Mouse (Mus musculus) T-helper 17 cell (primary cell): ENCODE data around the gene Otub2.

Experiments used
- in situ Hi-C, 2 experiments: fragments of 300-600 bp; cut with MboI, MseI; formaldehyde crosslinking; loops; 1 replicate in 1 of 2; 2 replicates in 1 of 2; pipeline ENCODE4 v1.15.1; 2025; ENCODE audit warnings: high pct_unique_total_duplicates in 2 of 2

Gene Otub2

DNA sequence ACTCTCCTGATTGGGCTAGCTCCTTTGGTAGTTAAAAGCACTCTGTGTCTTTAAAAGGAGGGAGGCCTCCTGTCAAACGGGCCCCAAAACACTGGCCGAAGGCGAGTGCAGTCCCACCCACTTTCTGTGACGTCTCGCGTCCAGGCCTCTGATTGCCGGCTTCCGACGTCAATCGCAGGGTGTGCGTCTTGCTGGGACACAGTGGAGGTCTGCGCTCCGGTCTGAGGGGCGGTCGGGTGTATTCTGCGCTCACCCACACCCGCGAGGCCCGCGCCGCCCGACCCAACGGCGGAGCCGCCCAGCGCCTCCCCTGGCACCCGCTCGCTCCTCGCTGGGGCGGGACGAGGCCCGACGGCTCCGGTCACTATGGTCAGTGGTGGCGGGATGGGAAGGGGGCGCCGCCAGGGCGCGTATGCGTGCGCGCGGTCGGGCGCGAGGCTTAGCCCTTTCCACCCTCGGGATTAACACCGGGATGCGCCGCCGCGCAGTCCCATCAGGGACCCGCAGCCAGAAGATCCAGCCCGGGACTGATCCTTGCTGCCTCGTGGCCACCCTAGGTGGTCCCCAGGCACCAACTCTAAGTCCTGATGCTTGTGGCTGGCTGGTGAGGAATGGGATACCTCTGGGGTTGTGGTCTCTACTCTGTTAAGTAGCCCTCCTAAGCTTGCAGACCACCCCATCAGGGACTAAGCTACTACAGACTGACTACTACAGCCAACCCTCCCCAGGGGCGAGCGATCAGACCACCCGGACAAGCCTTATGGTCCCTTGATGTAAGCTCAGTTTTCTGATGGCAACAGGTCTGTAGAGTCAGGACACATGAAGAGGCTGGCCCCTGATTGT is at the start of gene Otub2:
Gene Otub2 (plus strand): TSS at position 178 of the 843 bp plus-strand sequence.
- in situ Hi-C loops: no loop called here

DNA sequence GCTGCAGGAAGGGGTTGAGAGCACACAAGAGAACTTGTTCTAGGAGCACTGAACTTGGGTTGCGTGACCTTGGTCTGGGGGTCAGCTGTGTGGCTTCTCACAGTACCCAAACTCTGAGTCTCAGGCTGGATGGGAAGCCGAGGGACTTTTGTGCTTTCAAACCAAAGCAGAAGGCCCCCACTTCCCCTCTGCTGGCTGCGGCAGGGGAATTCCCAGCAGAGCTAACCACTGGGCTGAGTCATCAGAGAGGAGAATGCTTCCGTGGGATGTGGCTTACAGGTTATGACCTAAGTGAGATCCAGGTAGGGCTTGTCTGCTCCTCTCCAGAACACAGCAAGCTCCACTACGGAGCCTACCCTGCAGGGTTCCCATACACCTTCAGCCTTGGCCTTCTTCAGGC is 47.3 kb upstream of the Otub2 start:
- in situ Hi-C loops: loop anchor here (10.0 to 25.0 kb wide), 4 partner anchors 604 to 1696 kb away; partner anchors contain the start of genes Atxn3 (in 1 of the 2), Cpsf2 (in 1 of the 2), Glrx5 (in 1 of the 2) and Moap1 (in 1 of the 2)

DNA sequence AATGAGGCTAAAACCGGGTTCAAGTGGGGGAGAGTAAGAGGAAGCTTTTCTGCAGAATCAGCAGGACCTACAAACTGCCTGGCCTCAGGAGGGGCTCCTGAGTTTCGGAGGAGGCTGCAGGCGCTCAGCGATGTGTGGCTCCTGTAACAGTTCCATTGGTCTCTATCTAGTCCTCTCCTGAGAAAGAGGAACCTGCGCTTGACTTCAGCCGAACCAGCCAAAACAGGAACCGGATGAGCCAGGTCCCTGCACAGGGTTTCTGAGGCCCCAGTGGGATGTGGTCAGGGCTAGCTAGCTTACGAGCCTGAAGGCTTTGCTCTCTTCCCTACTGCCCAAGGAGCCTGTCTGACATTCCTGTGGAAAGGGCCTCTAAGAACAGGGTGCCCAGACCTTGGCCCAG is 45.0 kb upstream of the Otub2 start:
- in situ Hi-C loops: loop anchor here (10.0 to 25.0 kb wide), 4 partner anchors 606 to 1694 kb away; partner anchors contain the start of genes Atxn3 (in 1 of the 2), Cpsf2 (in 1 of the 2), Glrx5 (in 1 of the 2) and Moap1 (in 1 of the 2)

DNA sequence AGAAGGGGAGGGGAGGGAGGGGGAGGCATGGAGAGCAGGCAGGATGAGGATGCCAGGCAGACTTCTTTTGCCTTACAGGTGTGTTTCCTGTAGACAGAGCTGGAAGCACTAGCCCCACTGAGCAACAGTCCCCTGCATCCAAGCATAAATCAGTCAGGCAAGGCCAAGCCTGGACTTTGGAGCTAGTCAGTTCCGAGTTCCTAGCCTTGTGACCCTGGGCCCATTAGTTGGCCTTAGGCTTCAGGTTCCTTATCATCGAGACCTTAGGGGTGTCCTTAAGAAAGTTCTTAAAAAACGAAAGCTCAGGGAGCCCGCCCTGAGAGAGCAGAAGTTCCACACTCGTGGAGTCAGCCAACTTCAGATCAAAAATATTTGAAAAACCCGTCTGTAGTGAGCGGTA is 43.5 kb upstream of the Otub2 start:
- in situ Hi-C loops: loop anchor here (10.0 to 25.0 kb wide), 4 partner anchors 608 to 1692 kb away; partner anchors contain the start of genes Atxn3 (in 1 of the 2), Cpsf2 (in 1 of the 2), Glrx5 (in 1 of the 2) and Moap1 (in 1 of the 2)

DNA sequence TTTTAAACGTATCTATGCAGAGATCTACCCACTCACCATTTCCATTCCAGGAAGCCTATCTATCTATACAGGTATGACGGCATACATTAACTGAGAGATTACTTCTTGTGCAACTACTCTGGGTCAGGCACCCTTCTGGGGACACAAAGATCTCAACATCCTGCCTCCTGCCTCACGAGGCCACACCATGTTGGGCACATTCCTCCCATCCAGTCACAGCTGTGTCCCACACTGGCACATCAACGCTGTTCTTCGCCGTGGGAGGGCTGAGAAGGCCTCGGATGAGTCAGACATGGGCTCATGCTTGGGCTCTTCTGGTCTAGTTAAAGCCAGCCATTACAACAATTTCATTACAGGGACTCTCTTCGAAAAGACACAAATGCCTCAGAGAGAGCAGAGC is 41.5 kb upstream of the Otub2 start:
- in situ Hi-C loops: loop anchor here (10.0 to 25.0 kb wide), 4 partner anchors 610 to 1690 kb away; partner anchors contain the start of genes Atxn3 (in 1 of the 2), Cpsf2 (in 1 of the 2), Glrx5 (in 1 of the 2) and Moap1 (in 1 of the 2)

DNA sequence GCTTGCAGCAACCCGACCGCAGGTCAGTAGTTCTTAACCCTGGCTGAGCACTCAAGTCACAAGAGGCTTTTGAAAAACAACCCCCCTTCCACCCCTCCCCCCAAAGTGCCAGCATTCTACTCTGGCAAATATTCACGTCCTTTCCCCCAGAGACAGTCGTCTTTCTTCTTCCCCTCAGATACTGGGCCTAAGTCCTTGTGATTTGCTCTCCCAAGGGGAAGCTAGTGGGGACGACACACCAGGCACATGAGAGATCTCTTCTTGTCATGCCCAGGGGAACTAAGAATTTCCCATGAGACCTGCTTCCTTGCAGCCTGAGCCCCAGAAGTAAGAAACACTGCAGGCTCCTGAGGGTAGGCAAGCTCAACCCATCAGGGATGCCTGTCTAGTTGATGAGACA is 41.1 kb upstream of the Otub2 start:
- in situ Hi-C loops: loop anchor here (10.0 to 25.0 kb wide), 4 partner anchors 610 to 1690 kb away; partner anchors contain the start of genes Atxn3 (in 1 of the 2), Cpsf2 (in 1 of the 2), Glrx5 (in 1 of the 2) and Moap1 (in 1 of the 2)

DNA sequence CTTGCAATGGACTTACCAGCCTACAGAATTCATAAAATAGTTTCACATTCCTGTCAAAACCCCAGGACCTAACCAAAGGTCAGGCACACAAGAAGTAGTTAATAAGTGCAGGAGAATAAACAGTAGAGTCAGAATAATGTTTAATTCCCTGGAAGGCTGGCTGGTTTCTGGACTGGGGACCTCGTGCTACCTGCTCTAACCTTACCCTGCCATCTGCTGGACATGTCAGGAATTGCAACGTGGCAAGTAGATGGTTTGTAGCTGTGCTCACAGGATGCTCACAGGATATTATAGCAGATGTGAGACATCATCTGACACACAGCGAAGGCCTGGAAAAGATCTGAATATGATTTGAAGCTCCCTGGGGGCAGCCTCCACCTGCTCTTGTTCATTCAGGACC is 40.0 kb upstream of the Otub2 start:
- in situ Hi-C loops: loop anchor here (10.0 to 25.0 kb wide), 4 partner anchors 611 to 1689 kb away; partner anchors contain the start of genes Atxn3 (in 1 of the 2), Cpsf2 (in 1 of the 2), Glrx5 (in 1 of the 2) and Moap1 (in 1 of the 2)

DNA sequence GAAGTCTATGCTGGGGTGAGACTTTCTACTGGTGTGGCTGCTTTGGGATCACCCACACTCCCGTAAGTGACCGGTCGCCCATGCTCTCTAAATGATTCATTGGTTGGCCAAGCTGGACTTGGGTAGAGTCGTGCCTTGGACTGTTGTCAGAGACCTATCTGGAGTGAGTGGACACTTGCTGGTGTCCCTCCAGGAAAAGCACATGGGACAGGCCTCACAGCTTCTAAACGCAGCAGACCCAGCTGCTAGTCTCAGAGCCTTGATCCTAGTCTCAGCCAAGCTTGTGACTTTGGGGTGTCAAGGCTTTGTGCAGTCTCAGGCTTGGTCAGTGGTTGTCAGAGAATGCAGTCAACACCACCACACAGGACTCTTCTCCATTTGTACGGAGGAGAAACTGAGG is 35.7 kb upstream of the Otub2 start:
- in situ Hi-C loops: no loop called here

DNA sequence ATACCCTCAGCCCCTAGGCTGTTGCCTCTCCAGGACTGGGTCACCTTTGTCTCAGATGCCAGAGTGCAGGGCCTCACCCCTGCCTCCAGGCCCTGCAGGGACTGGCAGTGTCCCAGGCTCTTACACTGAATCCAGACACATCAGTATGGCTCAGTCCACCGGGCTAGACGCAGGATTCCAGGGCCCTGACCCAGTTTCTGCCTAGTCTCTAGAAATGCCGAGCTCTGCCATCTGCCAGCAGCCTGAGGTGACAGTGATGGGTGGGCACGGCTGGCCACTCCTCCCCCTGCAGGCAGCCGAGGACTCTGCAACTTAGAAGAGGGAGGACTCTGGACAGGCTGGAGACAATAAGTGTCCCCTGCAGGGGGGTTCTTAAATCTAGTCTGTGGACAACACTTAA is 34.9 kb upstream of the Otub2 start:
- in situ Hi-C loops: no loop called here

DNA sequence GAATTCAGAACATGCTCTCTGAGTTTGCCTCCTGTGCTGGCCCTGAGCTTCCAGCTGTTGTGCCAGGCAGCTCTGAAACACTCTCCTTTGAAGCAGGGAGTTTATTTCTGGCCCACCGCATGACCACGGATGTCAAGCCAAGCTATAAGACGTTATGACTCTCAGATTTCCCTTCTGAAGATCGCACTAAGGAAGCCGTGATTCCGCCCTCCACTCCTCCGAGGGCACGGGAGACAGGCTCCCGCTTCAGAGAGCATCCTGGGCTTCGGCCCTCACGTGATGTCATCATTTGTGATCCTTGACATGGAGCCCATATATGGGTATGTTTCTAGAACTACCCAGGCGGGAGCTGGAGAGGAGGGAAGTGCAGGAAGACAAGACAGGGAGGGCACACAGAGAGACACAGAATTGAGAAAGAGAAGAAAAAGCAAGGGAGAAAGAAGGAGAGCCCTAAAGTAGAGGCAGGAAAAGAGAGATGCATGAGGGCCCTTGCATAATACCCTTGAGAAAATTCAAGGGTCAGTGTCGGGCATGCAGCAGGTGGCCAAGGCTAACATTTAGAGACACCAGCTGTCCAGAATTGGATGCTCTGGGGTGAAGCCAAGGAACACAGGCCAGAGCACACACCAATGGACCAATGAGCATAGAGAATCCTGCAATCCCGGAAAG is 32.6 kb upstream of the Otub2 start, which contains the start of gene Asb2:
Gene Asb2 (minus strand): TSS at position 256 of the 669 bp plus-strand sequence.
- in situ Hi-C loops: no loop called here

DNA sequence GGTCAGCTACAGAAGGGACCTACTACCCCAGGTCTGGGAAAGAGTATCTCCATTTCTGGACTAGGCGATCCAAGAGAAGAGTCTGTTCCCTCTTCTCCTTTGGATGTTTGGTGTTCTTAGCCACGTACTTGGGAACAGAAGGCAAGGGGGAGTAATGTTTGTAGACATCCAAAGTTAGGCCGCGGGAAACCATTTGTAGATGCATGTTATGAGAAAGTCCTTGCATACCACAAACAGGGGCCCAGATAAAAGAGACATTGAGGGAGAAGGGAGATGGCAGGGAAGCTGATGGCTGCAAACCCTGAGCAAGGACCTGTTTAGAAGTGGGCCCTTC is 32.1 kb upstream of the Otub2 start:
- in situ Hi-C loops: no loop called here

DNA sequence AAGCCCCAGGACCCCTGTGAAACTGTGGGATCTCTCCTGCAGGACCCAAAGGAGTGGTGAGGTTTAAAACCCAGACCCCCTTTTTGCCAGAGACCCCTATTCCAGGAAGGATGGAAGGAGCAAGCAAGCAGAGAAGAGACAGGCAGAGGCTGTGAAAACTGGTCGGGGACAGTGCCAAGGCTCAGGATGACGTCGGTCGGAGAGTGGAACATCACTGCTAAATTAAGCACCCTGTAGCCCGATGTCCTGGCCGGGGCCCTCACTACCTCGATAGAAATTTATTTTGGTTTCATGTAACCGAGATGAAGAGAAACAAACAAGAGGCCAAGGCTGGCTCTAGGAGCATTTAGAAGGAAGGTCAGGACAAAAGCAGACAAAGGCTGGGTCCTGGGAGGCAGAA is 30.3 kb upstream of the Otub2 start:
- in situ Hi-C loops: no loop called here

DNA sequence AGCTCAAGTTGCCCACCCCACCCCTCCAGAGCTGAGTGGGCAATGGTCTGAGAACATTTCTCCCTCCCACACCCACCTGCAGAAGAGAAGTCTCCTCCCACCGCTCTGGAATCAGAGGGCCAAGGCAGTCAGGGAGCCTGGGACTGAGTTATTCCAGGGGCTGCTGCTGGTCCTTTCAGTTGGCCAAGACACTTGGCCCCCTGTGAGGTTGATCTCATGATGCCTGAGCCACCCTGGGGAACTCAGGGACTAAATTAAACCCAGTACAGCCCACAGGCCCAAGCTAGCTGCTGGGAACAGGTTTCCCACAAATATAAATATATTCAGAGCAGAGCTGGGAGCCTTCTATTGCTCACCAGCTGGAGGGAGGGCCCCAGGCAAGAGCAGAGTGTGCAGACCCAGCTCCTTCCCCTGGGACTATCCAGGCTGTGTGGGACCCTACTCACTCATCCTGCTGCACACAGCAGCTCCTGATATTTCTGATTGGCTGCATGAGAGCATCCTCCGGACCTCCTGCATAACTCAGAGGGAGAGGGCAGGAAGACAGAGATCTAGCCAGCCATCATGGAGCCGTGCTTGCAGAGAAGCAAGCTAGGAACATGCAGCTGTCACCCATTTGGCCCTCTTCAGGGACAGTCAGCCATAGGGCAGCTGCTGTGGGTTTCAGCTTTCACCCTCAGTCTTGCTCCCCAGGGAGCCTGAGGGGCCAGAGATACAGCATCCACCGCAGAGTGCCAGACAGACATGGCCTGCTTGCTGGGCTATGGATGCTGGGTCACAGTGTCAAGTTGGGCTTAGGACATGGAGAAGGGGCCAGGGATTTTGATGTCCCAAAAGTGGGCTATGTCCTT is 29.3 kb upstream of the Otub2 start:
- in situ Hi-C loops: no loop called here

DNA sequence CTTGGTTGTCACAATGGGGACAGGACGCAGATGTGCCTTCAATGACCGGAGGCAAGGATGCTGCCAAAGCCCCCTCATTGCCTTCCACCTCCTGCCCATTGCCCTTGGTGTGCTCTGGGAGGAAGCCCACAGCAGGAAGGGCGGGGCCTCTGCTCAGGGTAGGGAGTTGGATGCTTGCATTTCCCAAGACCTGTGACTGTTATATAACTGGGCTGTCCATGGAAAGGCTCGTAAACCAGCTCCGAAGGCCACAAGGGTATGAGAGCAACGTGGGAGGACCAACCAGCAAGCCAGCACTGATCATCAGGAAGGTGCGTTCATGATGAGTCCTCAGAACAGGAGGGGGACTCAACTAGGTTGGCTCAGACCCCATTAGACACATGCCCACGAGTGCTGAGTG is 27.7 kb upstream of the Otub2 start:
- in situ Hi-C loops: loop anchor here in 1 of 2 experiments (5.0 kb wide), 1 partner anchor 219 kb away; no protein-coding TSS in a partner anchor

DNA sequence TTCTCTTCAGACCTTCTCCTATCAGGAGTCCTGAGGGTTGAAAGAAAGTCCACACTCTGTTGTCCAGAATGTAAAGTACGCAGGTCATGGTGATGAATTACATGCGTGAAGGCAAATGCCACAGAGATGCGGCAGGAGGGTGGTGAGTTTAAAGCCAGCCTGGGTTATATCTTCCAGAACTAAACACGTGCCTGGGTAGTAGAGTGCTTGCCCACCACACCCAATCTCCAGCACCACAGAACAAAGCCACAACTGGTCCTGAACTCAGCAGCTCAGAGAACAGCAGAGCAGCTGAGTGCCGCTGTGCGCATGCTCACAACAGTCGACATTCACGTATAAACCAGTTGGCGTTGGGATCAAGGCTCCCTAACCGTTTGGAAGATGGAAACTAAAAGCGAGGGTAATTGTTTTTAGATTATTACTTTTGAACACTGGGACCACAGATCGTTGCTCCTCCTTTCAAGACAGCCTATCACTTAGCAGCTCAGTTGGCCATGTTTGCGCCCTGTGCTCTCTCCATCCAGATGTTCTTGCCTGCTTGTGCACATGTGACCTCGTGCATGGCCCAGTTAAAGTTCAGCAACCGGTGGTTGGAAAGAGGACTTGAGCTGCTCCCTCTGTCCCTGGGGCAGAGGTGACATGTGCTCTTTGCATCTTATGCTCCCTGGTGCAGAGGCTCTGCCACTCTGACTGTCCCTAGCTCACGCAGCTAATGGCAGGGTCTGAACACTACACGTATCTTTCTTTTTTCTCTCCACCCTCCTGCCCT is 26.8 kb upstream of the Otub2 start:
- in situ Hi-C loops: loop anchor here in 1 of 2 experiments (5.0 kb wide), 1 partner anchor 219 kb away; no protein-coding TSS in a partner anchor

DNA sequence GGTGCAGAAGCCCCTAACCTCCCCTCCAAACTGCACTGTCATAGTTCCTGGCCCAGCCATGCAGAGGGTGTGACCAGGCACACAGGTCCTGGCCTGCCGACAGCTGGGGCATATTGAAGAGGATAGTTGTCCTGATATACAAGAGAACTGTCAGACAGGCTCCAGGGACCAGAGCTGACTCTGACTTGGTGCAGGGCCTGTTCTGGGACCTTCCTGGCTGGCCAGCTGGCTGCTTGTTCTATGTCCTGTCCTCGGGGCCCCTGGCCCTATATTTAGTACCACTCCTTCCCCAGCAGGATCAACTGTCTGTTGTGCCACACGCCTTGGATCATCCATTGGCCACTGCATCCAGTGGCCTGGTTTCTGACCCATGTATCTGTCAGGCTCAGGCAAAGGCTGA is 26.1 kb upstream of the Otub2 start:
- in situ Hi-C loops: loop anchor here in 1 of 2 experiments (5.0 kb wide), 1 partner anchor 220 kb away; no protein-coding TSS in a partner anchor

DNA sequence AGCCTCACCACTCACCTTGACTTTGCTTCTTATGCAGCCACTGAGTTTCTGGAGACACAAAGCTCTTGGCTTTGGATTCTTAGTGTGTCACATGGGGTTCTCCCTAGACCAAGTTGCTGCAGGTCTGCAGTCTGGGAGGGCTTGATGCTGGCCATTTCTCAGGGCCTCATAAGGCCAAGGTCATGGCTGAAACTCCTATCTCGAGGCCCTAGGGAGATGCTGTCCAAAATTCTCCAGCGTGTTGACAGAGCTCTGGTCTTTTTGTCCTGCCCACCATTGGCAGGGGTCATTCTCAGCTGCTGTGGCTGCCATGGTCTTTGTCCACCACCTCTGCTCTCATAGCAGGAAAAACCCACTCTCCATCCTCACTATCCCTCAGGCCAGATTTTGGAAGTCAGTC is 21.3 kb upstream of the Otub2 start:
- in situ Hi-C loops: loop anchor here (5.0 kb wide), 2 partner anchors 45 to 225 kb away; no protein-coding TSS in a partner anchor

DNA sequence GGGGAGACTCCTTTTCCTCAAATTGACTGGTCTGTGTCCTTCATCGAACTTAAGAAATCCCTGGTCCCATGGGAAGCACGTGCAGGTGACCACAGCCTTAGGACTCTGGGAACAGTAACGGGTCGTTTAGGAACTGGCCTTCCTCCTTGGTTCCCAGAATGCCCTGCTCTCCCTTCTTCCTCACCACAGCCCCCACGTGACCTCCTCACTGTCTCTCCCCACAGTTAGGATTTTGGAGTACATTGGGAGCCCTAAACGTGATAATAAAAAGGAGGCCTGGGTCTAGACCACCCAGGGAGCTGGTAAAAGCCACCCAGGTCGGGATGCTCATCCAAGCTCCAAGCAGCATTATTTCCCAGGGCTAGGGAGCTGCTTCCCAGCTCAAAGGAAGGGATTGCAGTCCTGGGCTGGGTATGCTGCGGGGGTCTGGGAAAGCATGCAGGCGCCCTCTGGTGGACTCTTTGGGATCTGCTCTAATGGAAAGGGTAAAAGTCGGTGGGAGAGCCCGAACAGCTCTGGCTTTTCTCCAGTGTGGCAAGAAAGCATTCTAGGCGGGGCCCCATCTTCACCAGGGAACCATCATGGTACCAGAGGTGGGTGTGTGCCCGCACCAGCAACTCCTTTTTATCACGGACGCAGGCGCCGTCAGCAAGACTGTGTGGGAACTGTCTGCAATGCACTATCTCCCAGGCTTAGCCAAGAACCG is 20.7 kb upstream of the Otub2 start:
- in situ Hi-C loops: loop anchor here (5.0 kb wide), 2 partner anchors 45 to 225 kb away; no protein-coding TSS in a partner anchor

DNA sequence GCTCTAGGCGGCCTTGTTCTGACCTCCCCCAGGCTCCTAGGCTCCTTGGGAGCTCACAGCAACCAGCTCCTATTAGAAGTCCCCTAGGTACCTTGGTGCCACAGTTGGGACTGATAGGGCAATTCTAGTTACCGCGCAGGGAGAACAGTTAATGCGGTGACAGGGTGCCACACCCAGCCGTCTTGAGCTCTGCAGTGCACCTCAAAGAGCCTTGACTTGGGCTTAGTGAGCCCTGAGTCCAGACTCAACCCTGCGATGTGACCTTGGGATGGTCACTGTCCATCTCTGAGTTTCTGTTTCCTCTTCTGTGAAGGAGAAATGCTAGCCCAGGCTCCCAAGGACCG is 20.2 kb upstream of the Otub2 start:
- in situ Hi-C loops: loop anchor here (5.0 kb wide), 2 partner anchors 46 to 226 kb away; no protein-coding TSS in a partner anchor
